Mouse (Mus musculus): Measurements from ENCODE around the gene C1qtnf12. TPM values are rescaled to one million over a fixed set of nuclear protein-coding genes. Genes with fewer than 3 reads are reported as not detected.

Gene C1qtnf12
- polyA plus RNA-seq, 1 experiment from 2014 or later = 21.1 TPM

- DNase-seq (ENCODE audit: low spot score) (no peak), ATAC-seq (replicated peaks; ENCODE audit: low FRiP score) (no peak)
- Histone ChIP-seq H3K27ac (ENCODE audit: low read depth, low read length) (no peak overlapping the region), H3K27me3 (ENCODE audit: control insufficient read depth, insufficient read depth, low read length) (no peaks in the 10 kb centered on the region), H3K36me3 (ENCODE audit: control insufficient read depth, insufficient read depth, low read length) (peaks cover 3% of the 10 kb centered on the region; the same call in 1 of the 2 replicates), H3K9ac (ENCODE audit: low read length) (peak overlapping the region; percentile 57), H3K4me3 (ENCODE audit: low read depth, low read length) (peak overlapping the region; percentile 40), H3K4me2 (ENCODE audit: low read depth, low read length, severe bottlenecking) (peak overlapping the region; percentile 88), H3K4me1 (replicated peaks; ENCODE audit: control insufficient read depth, insufficient read depth, low read length) (peaks cover 9% of the 10 kb centered on the region), H3K9me3 (ENCODE audit: control insufficient read depth, low read length) (no peaks in the 10 kb centered on the region)
- 52% methylated on average over 7 of the region's 7 CpGs for WGBS
These were observed 988 bp downstream of the C1qtnf12 start for GRCm38 (mm10) chr4:155963106-155963505.

- peaks cover 9% of the 10 kb centered on the region for H3K4me1 ChIP-seq (replicated peaks; ENCODE audit: control insufficient read depth, insufficient read depth, low read length)
- DNase-seq (ENCODE audit: low spot score) (no peak), ATAC-seq (replicated peaks; ENCODE audit: low FRiP score) (no peak)
- H3K9ac ChIP-seq (ENCODE audit: low read length) = no peak overlapping the region
- no peak overlapping the region for H3K27ac ChIP-seq (ENCODE audit: low read depth, low read length)
- no peaks in the 10 kb centered on the region for H3K36me3 ChIP-seq (ENCODE audit: control insufficient read depth, insufficient read depth, low read length)
- no peaks in the 10 kb centered on the region for H3K27me3 ChIP-seq (ENCODE audit: control insufficient read depth, insufficient read depth, low read length)
- H3K4me3 ChIP-seq (ENCODE audit: low read depth, low read length) = no peak overlapping the region
- WGBS = 92% methylated on average over 11 of the region's 11 CpGs
- H3K4me2 ChIP-seq (ENCODE audit: low read depth, low read length, severe bottlenecking) = no peak overlapping the region
- no peaks in the 10 kb centered on the region for H3K9me3 ChIP-seq (ENCODE audit: control insufficient read depth, low read length)
These were observed 2.3 kb downstream of the C1qtnf12 start for GRCm38 (mm10) chr4:155964396-155964795.

GRCm38 (mm10) chr4:155969043-155969653 is 7.0 kb downstream of the C1qtnf12 start:
- Histone ChIP-seq H3K27me3 (ENCODE audit: control insufficient read depth, insufficient read depth, low read length) (no peaks in the 10 kb centered on the region), H3K4me2 (ENCODE audit: low read depth, low read length, severe bottlenecking) (no peak overlapping the region), H3K36me3 (ENCODE audit: control insufficient read depth, insufficient read depth, low read length) (no peaks in the 10 kb centered on the region), H3K9me3 (ENCODE audit: control insufficient read depth, low read length) (no peaks in the 10 kb centered on the region), H3K27ac (ENCODE audit: low read depth, low read length) (no peak overlapping the region), H3K4me1 (replicated peaks; ENCODE audit: control insufficient read depth, insufficient read depth, low read length) (no peaks in the 10 kb centered on the region), H3K9ac (ENCODE audit: low read length) (no peak overlapping the region), H3K4me3 (ENCODE audit: low read depth, low read length) (no peak overlapping the region)
- 90% methylated on average over 13 of the region's 13 CpGs for WGBS
- no peak for DNase-seq (ENCODE audit: low spot score)
- no peak for ATAC-seq (replicated peaks; ENCODE audit: low FRiP score)

- Histone ChIP-seq H3K27ac (ENCODE audit: low read depth, low read length) (no peak overlapping the region), H3K9me3 (ENCODE audit: control insufficient read depth, low read length) (no peaks in the 10 kb centered on the region), H3K4me3 (ENCODE audit: low read depth, low read length) (no peak overlapping the region), H3K36me3 (ENCODE audit: control insufficient read depth, insufficient read depth, low read length) (no peaks in the 10 kb centered on the region), H3K4me2 (ENCODE audit: low read depth, low read length, severe bottlenecking) (no peak overlapping the region), H3K4me1 (replicated peaks; ENCODE audit: control insufficient read depth, insufficient read depth, low read length) (no peaks in the 10 kb centered on the region), H3K9ac (ENCODE audit: low read length) (no peak overlapping the region), H3K27me3 (ENCODE audit: control insufficient read depth, insufficient read depth, low read length) (no peaks in the 10 kb centered on the region)
- DNase-seq (ENCODE audit: low spot score) = no peak
- ATAC-seq (replicated peaks; ENCODE audit: low FRiP score) = no peak
- 77% methylated on average over 5 of the region's 5 CpGs for WGBS
These were observed 8.2 kb downstream of the C1qtnf12 start for GRCm38 (mm10) chr4:155970286-155970685.

- Histone ChIP-seq H3K27ac (ENCODE audit: low read depth, low read length) (no peak overlapping the region), H3K27me3 (ENCODE audit: control insufficient read depth, insufficient read depth, low read length) (no peaks in the 10 kb centered on the region), H3K4me2 (ENCODE audit: low read depth, low read length, severe bottlenecking) (no peak overlapping the region), H3K9me3 (ENCODE audit: control insufficient read depth, low read length) (no peaks in the 10 kb centered on the region), H3K4me1 (replicated peaks; ENCODE audit: control insufficient read depth, insufficient read depth, low read length) (no peaks in the 10 kb centered on the region), H3K36me3 (ENCODE audit: control insufficient read depth, insufficient read depth, low read length) (no peaks in the 10 kb centered on the region), H3K9ac (ENCODE audit: low read length) (no peak overlapping the region), H3K4me3 (ENCODE audit: low read depth, low read length) (no peak overlapping the region)
- ATAC-seq (replicated peaks; ENCODE audit: low FRiP score) (no peak), DNase-seq (ENCODE audit: low spot score) (no peak)
- 55% methylated on average over 6 of the region's 6 CpGs for WGBS
These were observed 10.5 kb downstream of the C1qtnf12 start for GRCm38 (mm10) chr4:155972651-155973050.

GRCm38 (mm10) chr4:155973239-155973638 is 11.1 kb downstream of the C1qtnf12 start:
- no peak overlapping the region for H3K4me3 ChIP-seq (ENCODE audit: low read depth, low read length)
- no peak overlapping the region for H3K4me2 ChIP-seq (ENCODE audit: low read depth, low read length, severe bottlenecking)
- H3K36me3 ChIP-seq (ENCODE audit: control insufficient read depth, insufficient read depth, low read length) = no peaks in the 10 kb centered on the region
- DNase-seq (ENCODE audit: low spot score) (no peak), ATAC-seq (replicated peaks; ENCODE audit: low FRiP score) (no peak)
- 86% methylated on average over 2 of the region's 2 CpGs for WGBS
- no peaks in the 10 kb centered on the region for H3K9me3 ChIP-seq (ENCODE audit: control insufficient read depth, low read length)
- H3K27me3 ChIP-seq (ENCODE audit: control insufficient read depth, insufficient read depth, low read length) = no peaks in the 10 kb centered on the region
- no peak overlapping the region for H3K9ac ChIP-seq (ENCODE audit: low read length)
- H3K27ac ChIP-seq (ENCODE audit: low read depth, low read length) = no peak overlapping the region
- H3K4me1 ChIP-seq (replicated peaks; ENCODE audit: control insufficient read depth, insufficient read depth, low read length) = no peaks in the 10 kb centered on the region

GRCm38 (mm10) chr4:155981436-155982082 is 19.4 kb downstream of the C1qtnf12 start:
- DNase-seq (ENCODE audit: low spot score) (no peak), ATAC-seq (replicated peaks; ENCODE audit: low FRiP score) (no peak)
- H3K4me2 ChIP-seq (ENCODE audit: low read depth, low read length, severe bottlenecking) = no peak overlapping the region
- 86% methylated on average over 12 of the region's 12 CpGs for WGBS
- no peaks in the 10 kb centered on the region for H3K36me3 ChIP-seq (ENCODE audit: control insufficient read depth, insufficient read depth, low read length)
- H3K4me1 ChIP-seq (replicated peaks; ENCODE audit: control insufficient read depth, insufficient read depth, low read length) = no peaks in the 10 kb centered on the region
- no peaks in the 10 kb centered on the region for H3K27me3 ChIP-seq (ENCODE audit: control insufficient read depth, insufficient read depth, low read length)
- H3K9me3 ChIP-seq (ENCODE audit: control insufficient read depth, low read length) = no peaks in the 10 kb centered on the region
- no peak overlapping the region for H3K9ac ChIP-seq (ENCODE audit: low read length)
- H3K4me3 ChIP-seq (ENCODE audit: low read depth, low read length) = no peak overlapping the region
- no peak overlapping the region for H3K27ac ChIP-seq (ENCODE audit: low read depth, low read length)

GRCm38 (mm10) chr4:155983788-155984187 is 21.7 kb downstream of the C1qtnf12 start:
- no peak overlapping the region for H3K4me2 ChIP-seq (ENCODE audit: low read depth, low read length, severe bottlenecking)
- no peak overlapping the region for H3K27ac ChIP-seq (ENCODE audit: low read depth, low read length)
- H3K4me1 ChIP-seq (replicated peaks; ENCODE audit: control insufficient read depth, insufficient read depth, low read length) = no peaks in the 10 kb centered on the region
- 19% methylated on average over 2 of the region's 2 CpGs for WGBS
- H3K9ac ChIP-seq (ENCODE audit: low read length) = no peak overlapping the region
- H3K9me3 ChIP-seq (ENCODE audit: control insufficient read depth, low read length) = no peaks in the 10 kb centered on the region
- no peak overlapping the region for H3K4me3 ChIP-seq (ENCODE audit: low read depth, low read length)
- no peaks in the 10 kb centered on the region for H3K36me3 ChIP-seq (ENCODE audit: control insufficient read depth, insufficient read depth, low read length)
- no peaks in the 10 kb centered on the region for H3K27me3 ChIP-seq (ENCODE audit: control insufficient read depth, insufficient read depth, low read length)
- ATAC-seq (replicated peaks; ENCODE audit: low FRiP score) (no peak), DNase-seq (ENCODE audit: low spot score) (no peak)
